ENCODE assay signal across 8 mouse cellular contexts in the genomic region with DNA sequence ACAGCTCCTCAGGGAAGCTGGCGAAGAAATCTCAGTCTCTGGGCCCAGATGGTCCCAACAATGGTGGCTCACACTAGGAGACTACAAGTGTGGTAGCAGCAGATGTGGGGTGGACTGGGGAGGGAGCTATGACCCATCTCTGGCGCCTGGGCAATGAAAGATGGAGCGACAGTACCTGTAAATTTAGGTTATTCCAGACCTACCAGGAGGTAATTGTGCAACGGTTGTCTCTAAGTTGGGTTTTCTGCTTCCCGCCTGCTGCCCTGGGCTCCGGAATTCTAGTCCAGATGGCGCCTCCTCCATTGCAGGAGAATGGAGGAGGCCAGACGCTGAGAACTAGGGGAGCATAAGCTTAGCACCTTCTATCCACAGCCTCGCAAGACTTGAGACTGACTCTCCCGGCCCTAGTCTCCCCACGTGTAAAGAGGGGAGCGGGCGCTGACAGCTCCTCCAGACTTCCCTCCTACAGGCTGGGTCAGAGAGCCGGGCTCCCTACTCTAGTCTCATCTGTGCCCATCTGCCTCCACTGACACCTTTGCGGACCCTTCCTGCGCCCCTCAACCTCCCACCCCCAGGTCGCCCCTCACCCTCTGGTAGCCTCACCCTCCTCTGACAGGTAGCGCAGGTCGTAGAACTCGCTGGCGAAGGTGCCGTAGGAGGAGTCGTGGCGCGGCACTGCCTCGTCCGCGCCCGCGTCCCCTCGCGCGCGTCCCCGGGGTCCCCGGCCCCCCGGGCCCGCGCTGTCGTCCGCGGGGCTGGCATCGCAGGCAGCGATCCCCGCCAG. TPM values are rescaled to one million over a fixed set of nuclear protein-coding genes. Genes with fewer than 3 reads are reported as not detected.
DNase-seq lines count a peak whose midpoint lies in the region; ATAC-seq and TF ChIP-seq lines count a peak whose summit lies in the region.

No protein-coding gene starts in this region.

- peak overlapping the region; percentile 66 for H3K4me3 ChIP-seq in heart, embryonic 12.5 days
- peak overlapping the region; percentile 75 for H3K4me3 ChIP-seq in forebrain, postnatal 0 days (ENCODE audit: low read depth, low read length)
- peak overlapping the region; percentile 76 for H3K4me3 ChIP-seq in limb, embryonic 10.5 days

- peaks cover 6% of the 10 kb centered on the region for H3K9me3 ChIP-seq in heart, embryonic 12.5 days (replicated peaks)
- H3K9me3 ChIP-seq in forebrain, postnatal 0 days (ENCODE audit: low read length), result no peaks in the 10 kb centered on the region
- no peaks in the 10 kb centered on the region for H3K9me3 ChIP-seq in limb, embryonic 10.5 days (replicated peaks)

- peak overlapping the region; percentile 97 for H3K4me2 ChIP-seq in heart, embryonic 12.5 days
- peak overlapping the region; percentile 81 for H3K4me2 ChIP-seq in forebrain, postnatal 0 days (ENCODE audit: low read depth)

- no peak overlapping the region for H3K27ac ChIP-seq in heart, embryonic 12.5 days (ENCODE audit: poor library complexity, severe bottlenecking)
- peak overlapping the region; percentile 89 for H3K27ac ChIP-seq in forebrain, postnatal 0 days (ENCODE audit: low read depth, low read length)
- peak overlapping the region; percentile 78 for H3K27ac ChIP-seq in limb, embryonic 10.5 days

- H3K4me1 ChIP-seq in heart, embryonic 12.5 days (replicated peaks), result 0 out of 2 replicates have a peak, but pooled peaks cover 3% of the 10 kb centered on the region
- H3K4me1 ChIP-seq in forebrain, postnatal 0 days (ENCODE audit: insufficient read depth), result no peaks in the 10 kb centered on the region
- peaks cover 13% of the 10 kb centered on the region for H3K4me1 ChIP-seq in limb, embryonic 10.5 days

- WGBS in heart, embryonic 12.5 days, result 4% methylated on average over 45 of the region's 45 CpGs
- 2% methylated on average over 45 of the region's 45 CpGs for WGBS in forebrain, postnatal 0 days
- 3% methylated on average over 45 of the region's 45 CpGs for WGBS in limb, embryonic 10.5 days

- H3K27me3 ChIP-seq in heart, embryonic 12.5 days (replicated peaks), result peaks cover 63% of the 10 kb centered on the region
- no peaks in the 10 kb centered on the region for H3K27me3 ChIP-seq in forebrain, postnatal 0 days (ENCODE audit: insufficient read depth, low read length)
- peaks cover 66% of the 10 kb centered on the region for H3K27me3 ChIP-seq in limb, embryonic 10.5 days (ENCODE audit: low read depth, poor library complexity, severe bottlenecking)

- no peak for DNase-seq in heart, adult 8-10 months (ENCODE audit: low spot score)
- peak; percentile 61 for DNase-seq in cerebellum, adult 11 months
- peak; percentile 77 for DNase-seq in forebrain, postnatal 0 days
- peak; percentile 53 for DNase-seq in limb, embryonic 10.5 days (ENCODE audit: low spot score)
- peak; percentile 59 for DNase-seq in retina, postnatal 1 day
- no peak for DNase-seq in kidney, postnatal 10 days

- no peak for TF ChIP-seq CTCF in forebrain, postnatal 0 days (IDR thresholded peaks at IDR 0.05; ENCODE audit: low read depth)

- H3K9ac ChIP-seq in heart, embryonic 12.5 days, result peak overlapping the region; percentile 67
- H3K9ac ChIP-seq in forebrain, postnatal 0 days, result peak overlapping the region; percentile 81

- ATAC-seq in heart, embryonic 12.5 days (ENCODE audit: insufficient number of reproducible peaks, low FRiP score), result no peak
- peak; percentile 85 for ATAC-seq in forebrain, postnatal 0 days
- ATAC-seq in CD4-positive, CD25-positive, alpha-beta regulatory T cell, adult 4 months, result no peak

- H3K36me3 ChIP-seq in heart, embryonic 12.5 days, result no peaks in the 10 kb centered on the region
- no peaks in the 10 kb centered on the region for H3K36me3 ChIP-seq in forebrain, postnatal 0 days (ENCODE audit: insufficient read depth)
- no peaks in the 10 kb centered on the region for H3K36me3 ChIP-seq in limb, embryonic 10.5 days

RNA-seq across cellular contexts. Expression of a gene that starts 0.6 kb away (rescaled TPM):
- 0.27 and 0.42 TPM in 2 replicates for polyA plus RNA-seq in heart, embryonic 12.5 days (2016; fragmentation: Nextera tagmentation; extraction: Ambion mirVana)
- total RNA-seq in heart, adult 8-10 months (2022), result under 1 TPM; 0.09 to 0.23 (median 0.10) TPM
- total RNA-seq in forebrain, postnatal 0 days (2014; rRNA removed), result 41.9 and 43.4 TPM in 2 replicates
- 13.7 and 25.2 TPM in 2 replicates for polyA plus RNA-seq in forebrain, postnatal 0 days (2015; fragmentation: Nextera tagmentation; extraction: Ambion mirVana)
- polyA plus RNA-seq in limb, embryonic 10.5 days (2016; fragmentation: Nextera tagmentation; extraction: Ambion mirVana), result 0.09 and 0.20 TPM in 2 replicates
- polyA plus RNA-seq in CD4-positive, CD25-positive, alpha-beta regulatory T cell, adult 4 months (2017; shearing (Covaris generic)), result not detected

RNA-seq across cellular contexts. Expression of a gene that starts 42.4 kb away (rescaled TPM):
- 21.3 and 23.1 TPM in 2 replicates for polyA plus RNA-seq in heart, embryonic 12.5 days (2016; fragmentation: Nextera tagmentation; extraction: Ambion mirVana)
- total RNA-seq in heart, adult 8-10 months (2022), result 100 to 1,000 TPM in 1 of 4 experiments, 10 to 100 TPM in 3; 84.8 to 104 (median 93.0) TPM
- 14.0 and 24.7 TPM in 2 replicates for total RNA-seq in forebrain, postnatal 0 days (2014; rRNA removed)
- polyA plus RNA-seq in forebrain, postnatal 0 days (2015; fragmentation: Nextera tagmentation; extraction: Ambion mirVana), result 4.2 and 9.8 TPM in 2 replicates
- 13.6 and 14.7 TPM in 2 replicates for polyA plus RNA-seq in limb, embryonic 10.5 days (2016; fragmentation: Nextera tagmentation; extraction: Ambion mirVana)
- polyA plus RNA-seq in CD4-positive, CD25-positive, alpha-beta regulatory T cell, adult 4 months (2017; shearing (Covaris generic)), result 1 to 10 TPM; 5.7 to 6.7 TPM

Comparison
In these comparisons a context has a peak if more than half of its experiments do, and no peak if none do; other contexts are left out.
1. DNase-seq: peak in cerebellum, adult 11 months (single experiment), forebrain, postnatal 0 days (single experiment), limb, embryonic 10.5 days (single experiment) and retina, postnatal 1 day (single experiment); none in heart, adult 8-10 months (single experiment) and kidney, postnatal 10 days (single experiment).
2. RNA of a gene that starts 0.6 kb away (polyA plus RNA-seq): 13.7 to 25.2 TPM in forebrain, postnatal 0 days; 0.27 to 0.42 TPM in heart, embryonic 12.5 days, 0.09 to 0.20 TPM in limb, embryonic 10.5 days and not detected in CD4-positive, CD25-positive, alpha-beta regulatory T cell, adult 4 months; every median in the first group is over 10 times any median in the second.
3. Peak in every context shown above with its lines, with median percentiles within 50 percentile points of each other: H3K4me3 ChIP-seq.